Mouse (Mus musculus) ovary, adult 10 weeks (tissue): ENCODE measurements around the gene Col4a3. TPM values are rescaled to one million over a fixed set of nuclear protein-coding genes. Genes with fewer than 3 reads are reported as not detected.

Source experiments
- polyA plus RNA-seq: library from polyadenylated mRNA; stranded (reverse); fragments of 350-450 nt; fragmentation: Illumina TruSeq; extraction: RNeasy Lipid Tissue Mini Kit (QIAGEN cat#74804); gene quantifications from one replicate; pipeline ENCODE4 v1.2.3, GENCODE M21; 2014

Gene Col4a3
- 6.4 TPM for polyA plus RNA-seq

DNA sequence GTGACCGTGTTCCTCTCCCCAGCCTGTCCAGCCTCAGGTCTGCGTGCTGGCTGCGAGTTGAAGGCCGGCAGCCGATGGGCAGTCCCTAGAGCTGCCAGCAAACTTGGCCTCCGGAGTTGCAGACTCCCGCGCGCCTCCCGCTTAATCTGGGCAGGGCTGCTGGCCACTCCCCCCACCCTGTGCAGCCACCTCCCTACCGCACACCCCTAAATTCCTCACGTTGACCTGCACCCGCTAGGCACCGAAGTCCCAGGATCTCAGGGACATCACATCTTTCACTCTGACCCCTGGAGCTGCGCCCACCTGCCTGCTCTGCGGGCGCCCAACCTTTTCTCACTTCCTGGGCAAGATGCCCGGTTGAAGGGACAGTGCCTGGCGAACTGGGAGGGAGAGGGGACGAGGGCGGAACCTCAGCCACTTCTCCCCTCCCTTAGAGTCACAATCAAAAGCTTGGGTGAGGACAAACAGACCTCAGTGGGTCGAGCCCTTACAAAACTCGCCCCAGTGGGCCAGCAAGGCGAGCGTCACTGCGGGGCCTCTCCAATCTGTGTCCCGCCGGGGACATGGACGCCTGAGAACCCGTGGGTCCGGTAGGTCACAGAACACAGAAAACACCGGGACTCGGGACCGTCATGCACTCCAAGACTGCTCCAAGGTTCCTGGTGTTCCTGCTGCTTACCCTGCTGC is at the start of gene Col4a3, which contains the start of gene Col4a4:
Gene Col4a3 (plus strand): TSS at position 209 of the 687 bp plus-strand sequence.
Gene Col4a4 (minus strand): TSS at position 137 of the 687 bp plus-strand sequence.

DNA sequence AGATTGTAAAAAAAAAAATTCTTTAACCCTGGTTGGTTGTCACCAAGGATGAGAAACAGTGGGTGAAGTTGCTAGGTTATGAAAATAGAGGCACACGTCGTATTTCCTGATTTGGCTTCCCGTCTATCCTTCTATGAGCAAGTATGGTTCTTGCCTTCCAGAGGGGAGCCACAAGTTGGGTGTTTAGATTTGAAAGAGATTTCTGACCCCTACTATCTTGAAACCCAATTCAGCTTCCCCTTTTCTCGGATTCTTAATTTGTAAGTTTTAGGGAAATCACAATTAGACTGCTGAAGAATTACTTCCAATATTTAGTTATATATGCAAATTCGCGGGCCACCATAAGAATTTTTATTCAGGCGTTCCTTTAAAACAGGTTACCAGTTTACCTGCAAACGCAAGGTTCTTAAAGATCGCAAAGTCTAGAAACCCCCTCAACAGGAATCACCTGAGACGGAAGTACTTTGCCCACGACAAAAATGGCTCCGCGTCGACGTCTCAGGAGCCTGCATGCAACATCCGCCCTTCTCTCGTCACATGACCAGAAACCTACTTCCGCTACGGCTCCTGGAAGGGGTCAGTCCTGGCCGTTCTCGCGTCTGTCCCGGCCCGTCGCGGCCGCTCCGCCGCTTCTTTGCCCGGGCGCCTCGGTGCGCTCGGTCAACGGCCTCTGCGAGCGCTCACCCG is 137.8 kb downstream of the Col4a3 start, which contains the start of gene Mff:
Gene Mff (plus strand): TSS at position 552 of the 687 bp plus-strand sequence.

DNA sequence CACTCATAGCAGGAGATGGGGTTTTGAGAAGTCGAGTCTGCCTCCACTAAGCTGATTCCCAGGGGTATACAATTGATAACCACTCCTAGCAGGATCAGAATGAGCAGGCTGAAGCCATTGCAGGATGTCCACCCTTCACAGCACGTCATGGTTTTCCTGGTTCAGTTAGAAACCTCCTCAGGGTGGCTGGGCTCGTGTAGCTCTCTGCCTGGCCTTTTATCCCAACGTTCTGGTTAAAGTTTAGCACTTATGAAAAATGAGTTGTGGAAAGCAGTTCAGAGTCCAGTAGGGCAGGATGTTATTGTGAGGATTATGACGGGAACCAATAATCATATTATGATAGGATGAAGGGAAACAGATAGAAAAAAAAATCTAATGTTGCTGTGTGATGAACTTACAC is 181.5 kb downstream of the Col4a3 start, which contains the start of gene Tm4sf20:
Gene Tm4sf20 (minus strand): TSS at position 193 of the 400 bp plus-strand sequence.

DNA sequence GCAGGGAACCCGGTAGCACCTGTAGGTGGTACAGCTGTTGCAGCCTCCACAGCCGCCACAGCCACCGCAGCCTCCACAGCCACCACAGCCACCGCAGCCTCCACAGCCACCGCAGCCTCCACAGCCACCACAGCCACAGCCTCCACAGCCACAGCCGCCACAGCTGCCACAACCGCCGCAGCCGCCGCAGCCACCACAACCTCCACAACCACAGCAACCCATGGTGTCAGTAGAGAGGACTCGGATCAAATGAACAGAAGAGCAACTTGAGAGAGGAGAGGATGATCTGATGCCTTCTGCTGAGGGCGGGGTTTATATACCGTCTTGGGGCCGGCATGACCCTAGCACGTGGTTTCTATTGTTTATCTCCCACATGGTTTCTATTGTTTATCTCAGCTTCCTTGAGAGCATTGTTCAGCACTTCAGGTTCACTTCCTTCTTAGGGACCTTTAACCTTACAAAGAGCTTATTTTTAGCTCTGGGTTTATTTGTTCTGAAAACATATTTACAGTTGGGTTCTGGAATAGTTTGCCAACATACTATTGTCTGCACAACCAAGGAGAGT is 184.4 kb downstream of the Col4a3 start, which contains the start of gene Gm47791:
Gene Gm47791 (minus strand): TSS at position 222 of the 565 bp plus-strand sequence.

Other genes with a start within 250 kb of the Col4a3 start
- gene Col4a4, start 72 bp upstream of the Col4a3 start, polyA plus RNA-seq = 19.8 TPM
- 309 TPM for gene Mff, start 138.0 kb downstream of the Col4a3 start, polyA plus RNA-seq
- not detected for gene Tm4sf20, start 181.5 kb downstream of the Col4a3 start, polyA plus RNA-seq
- not detected for gene Gm47791, start 184.3 kb downstream of the Col4a3 start, polyA plus RNA-seq